Mouse (Mus musculus) E14TG2a.4 (cell line): ENCODE measurements around the gene Ccser1.

Source experiments
- CTCF ChIP-seq: conservative IDR thresholded peaks from 2 replicates; pipeline ENCODE4 v1.5.1; 2014; ENCODE audit warnings: low read length
- NANOG ChIP-seq: IDR thresholded peaks from 2 replicates; pipeline ENCODE4 v1.6.1; 2014; ENCODE audit warnings: borderline replicate concordance, low read length, mixed read lengths
- POU5F1 ChIP-seq: IDR thresholded peaks from 2 replicates; pipeline ENCODE4 v1.6.1; 2014; ENCODE audit warnings: low read length, borderline replicate concordance

DNA sequence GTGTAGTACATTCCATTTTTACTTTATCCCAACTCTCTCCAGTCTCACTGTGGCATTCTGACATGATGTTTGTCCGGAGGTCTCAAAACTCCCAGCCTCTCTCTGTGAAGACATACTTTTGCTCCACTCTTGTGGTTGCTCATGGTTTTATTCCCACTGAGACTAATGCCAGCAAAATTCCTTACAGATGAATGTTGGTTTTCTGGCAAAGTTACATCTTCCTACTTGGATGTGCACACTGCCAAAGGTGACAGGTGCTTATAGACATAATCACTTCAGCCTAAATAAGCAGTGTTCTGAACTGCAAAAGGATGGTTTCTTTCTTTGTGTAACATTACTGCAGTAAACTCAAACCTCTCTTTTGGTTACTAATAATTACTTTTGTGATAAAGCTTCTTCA, 696.2 kb downstream of the Ccser1 start:
- TF ChIP-seq CTCF (no peak), POU5F1 (no peak), NANOG (no peak)
